Mouse (Mus musculus) 3T3-L1 (cell line): ENCODE results near the gene Mybl2.

Experiments
- DNase-seq: peaks from one replicate; pipeline ENCODE4 v3.0.0-alpha.2; 2015; ENCODE audit warnings: low read depth, low spot score

Mybl2 gene

DNA sequence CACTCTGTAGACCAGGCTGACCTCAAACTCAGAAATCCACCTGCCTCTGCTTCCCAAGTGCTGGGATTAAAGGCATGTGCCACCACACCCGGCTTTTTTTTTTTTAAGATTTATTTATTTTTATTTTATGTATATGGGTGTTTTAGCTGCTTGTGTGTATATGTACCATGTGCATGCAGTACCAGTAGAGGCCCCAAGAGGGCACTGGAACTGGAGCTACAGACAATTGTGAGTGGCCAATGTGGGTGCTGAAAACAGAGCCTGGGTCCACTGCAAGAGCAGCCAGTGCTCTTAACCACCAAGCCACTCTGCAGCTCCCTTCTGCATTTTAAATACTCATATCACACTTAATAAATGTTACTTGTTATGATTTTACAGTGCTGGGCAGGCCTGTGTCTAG, 56.2 kb downstream of the Mybl2 start:
- no peak for DNase-seq

DNA sequence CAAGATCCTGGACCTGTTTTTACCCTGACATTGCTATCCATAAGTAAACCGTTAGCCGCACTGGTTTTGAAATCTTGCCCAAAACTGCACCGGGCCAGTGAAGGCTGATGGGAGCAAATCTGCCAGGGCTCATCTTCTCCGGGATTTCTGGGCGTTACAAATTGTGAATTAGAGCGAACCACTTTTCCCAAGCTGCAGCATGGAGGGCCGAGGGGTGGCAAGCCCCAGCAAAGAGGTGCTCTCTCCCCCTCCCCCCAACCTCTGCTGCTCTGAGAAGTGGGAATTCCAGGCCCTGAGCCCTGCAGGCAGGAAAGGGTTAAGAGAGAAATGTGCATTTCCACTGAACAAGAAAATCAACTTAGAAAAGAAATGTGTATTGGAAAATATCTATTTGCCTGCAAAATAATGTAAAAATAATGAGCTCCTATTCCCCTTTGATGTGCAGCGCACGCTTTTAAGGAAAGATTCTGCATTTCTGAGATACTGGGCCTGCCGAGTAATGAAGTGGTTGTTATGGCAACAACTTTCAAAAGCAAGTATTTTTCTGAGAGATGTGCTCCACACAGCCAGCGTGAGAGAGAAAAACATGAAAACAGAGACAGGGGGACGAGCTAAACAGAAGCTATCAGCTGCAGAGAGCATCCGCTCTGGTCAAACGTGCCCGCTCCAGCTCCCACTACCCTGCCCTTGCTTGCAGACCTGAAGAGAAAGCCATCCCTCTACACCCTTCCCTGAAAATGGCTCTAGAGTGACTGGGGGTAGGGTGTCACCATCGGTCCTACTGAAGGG, 57.1 kb downstream of the Mybl2 start:
- DNase-seq = no peak

DNA sequence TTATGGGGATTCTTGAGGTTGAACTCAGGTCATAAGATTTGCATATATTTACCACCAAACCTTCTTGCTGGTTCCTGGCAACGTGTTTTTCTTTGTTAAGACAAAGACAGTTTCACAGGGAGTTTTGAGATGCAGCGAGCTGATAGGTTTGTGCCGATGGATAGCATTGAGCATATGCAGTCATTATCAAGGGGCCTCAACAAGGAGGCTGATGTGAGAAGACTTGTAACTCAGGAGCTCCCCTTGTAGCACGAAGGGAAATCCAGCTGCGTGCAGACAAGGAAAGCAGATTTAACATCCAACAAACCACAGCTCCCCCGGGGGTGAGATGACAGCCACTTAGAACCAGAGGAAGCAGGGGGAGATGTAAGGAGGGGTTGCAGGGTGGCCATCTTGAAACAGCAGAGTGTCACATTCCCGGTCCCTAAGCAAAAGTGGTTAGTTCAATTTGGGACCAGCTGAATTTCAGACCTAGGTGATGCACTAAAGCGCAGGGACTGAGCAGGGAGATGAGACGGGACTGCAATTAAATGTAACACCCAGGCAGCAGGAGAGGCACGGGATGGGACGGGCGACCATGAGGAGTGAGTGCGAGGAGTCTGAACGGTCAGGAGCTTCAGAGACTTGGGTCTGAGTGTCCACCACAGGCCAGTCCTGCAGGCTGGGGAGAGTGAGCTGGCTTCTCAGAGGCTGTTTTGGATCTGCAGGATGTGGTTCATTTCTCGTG, 66.3 kb downstream of the Mybl2 start:
- DNase-seq = no peak

DNA sequence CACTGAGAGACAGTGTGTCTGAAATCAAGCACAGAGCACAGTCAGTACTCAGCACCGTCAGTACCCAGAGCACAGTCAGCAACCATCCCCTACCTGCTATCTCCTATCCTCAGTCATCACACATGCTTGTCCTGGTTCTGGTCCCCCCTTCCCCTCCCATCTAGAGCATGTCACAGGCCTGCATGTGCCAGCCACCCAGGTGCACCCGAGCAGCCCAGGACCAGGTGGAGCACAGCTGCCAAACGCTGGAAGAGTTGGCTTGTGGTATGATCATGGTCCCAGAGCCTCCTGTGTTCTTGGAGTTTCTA, 66.8 kb downstream of the Mybl2 start:
- no peak for DNase-seq

DNA sequence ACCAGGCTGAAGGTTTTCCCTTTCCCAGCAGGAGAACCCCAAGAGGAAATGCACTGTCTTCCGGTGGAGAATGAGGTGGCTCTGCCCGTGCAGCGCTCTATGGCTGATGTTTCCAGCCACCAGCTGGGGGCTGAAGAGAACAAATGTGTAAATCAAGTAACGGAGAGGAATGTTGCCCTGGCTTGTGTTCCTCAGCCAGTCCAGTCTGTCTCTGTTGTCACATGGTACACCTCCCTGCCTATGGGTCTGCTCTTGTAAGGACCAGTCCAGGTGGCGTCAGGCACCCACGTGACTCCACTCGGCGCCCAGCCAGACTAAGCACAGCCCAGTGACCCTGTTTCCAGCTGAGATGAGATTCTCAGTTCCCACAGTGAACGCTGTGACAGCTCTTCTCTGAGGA, 67.8 kb downstream of the Mybl2 start:
- DNase-seq = no peak

DNA sequence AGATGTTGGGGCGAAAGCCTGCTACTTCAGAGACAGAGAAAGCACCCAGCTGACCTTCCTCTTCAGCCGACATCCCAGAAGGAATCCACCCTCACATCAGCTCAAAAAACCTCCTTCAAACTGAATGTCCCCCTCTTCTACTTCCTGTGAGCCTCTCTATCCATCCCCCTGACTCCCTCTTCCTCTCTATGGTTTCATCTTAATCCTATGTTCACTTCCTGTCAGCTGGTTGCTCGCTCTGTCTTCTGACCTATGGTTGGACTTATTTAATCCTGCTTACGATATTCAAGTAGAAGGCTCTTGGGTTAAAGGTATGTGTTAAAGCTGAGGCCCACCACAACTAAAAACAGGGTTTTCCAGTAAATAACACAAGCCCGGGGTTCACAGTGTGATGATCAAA, 69.0 kb downstream of the Mybl2 start:
- no peak for DNase-seq

DNA sequence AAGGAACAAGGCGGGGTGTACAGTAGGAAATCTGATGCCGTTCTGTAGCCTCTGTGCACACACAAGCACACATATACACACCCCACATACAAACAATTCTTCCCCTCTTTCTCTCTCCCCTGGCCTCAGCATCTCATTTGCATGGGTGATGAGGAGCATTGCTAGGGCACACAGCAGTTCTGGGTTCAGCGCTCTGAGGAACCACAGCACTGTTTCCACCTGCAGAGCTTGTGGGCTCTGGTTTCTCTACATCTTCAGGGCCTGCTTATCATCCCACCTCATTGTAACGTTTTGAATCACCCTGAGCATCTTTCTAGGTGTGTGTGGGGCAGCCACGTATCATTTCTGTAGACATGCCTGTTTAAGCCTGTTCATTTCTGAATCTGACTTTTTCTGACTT, 76.3 kb downstream of the Mybl2 start:
- no peak for DNase-seq

DNA sequence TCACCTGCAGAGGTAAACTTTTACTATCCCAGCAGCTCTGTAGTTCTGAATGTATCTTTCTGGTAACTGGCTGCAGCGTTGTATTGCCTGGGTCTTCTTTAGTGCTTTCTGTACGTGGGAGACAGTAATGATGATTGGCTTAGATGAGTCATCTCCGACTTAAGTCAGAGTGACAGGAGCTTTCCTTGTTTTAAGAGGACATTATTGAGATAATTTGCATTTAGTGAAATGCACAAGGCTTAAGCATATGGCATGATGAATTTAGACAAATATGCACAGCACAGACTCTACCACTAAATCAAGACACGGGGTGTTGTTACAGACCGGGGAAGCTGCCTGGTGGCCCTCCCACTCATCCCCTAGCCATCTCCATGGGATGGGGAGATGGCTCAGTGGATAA, 77.8 kb downstream of the Mybl2 start:
- DNase-seq = no peak
